Mouse (Mus musculus): ENCODE data around the gene Lrfn2.

DNA sequence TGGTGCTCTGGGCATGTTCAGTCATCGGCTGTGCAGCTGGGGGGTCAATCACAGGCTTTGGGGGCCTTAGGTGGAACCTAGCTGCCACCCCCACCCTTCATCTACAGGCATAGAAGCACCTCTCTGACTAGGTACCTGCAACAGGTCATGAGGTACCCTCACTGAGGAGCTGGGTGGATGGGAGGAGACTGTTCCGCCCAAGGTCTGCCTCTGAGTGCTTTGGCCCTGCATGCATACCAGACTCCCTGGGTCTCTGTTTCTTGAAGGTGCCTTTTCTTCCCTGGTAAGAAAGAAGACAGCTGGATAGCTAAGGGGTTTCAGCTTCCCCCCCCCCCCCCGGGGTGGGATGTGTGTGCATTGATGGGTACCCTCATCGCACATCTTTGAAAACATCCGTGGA is 98.7 kb downstream of the Lrfn2 start:
- TF ChIP-seq CTCF (IDR thresholded peaks at IDR 0.05), result no peak
- TF ChIP-seq EP300 (IDR thresholded peaks at IDR 0.05), result no peak
